Mouse (Mus musculus) embryonic facial prominence, embryonic 12.5 days (tissue): ENCODE data around the gene Clec2e. TPM values are rescaled to one million over a fixed set of nuclear protein-coding genes. Genes with fewer than 3 reads are reported as not detected.

Experiments
- ATAC-seq: fragments of 200-750 bp; cut with Nextera tagmentation; 2 replicates; pipeline ENCODE4 v1.8.0; 2017; ENCODE audit not compliant: insufficient number of reproducible peaks, insufficient read depth, low FRiP score, low TSS enrichment
- H3K27ac ChIP-seq: fragments of 300-500 bp; sonication (generic); 2 replicates; pipeline ENCODE4 v1.5.1; 2016; ENCODE audit warnings: mild to moderate bottlenecking
- H3K27me3 ChIP-seq: fragments of 300-500 bp; sonication (generic); 2 replicates; pipeline ENCODE4 v1.6.1; 2016; ENCODE audit warnings: mild to moderate bottlenecking, moderate library complexity
- H3K36me3 ChIP-seq: fragments of 300-500 bp; sonication (generic); 2 replicates; pipeline ENCODE4 v1.6.1; 2016; ENCODE audit warnings: mild to moderate bottlenecking
- H3K4me1 ChIP-seq: fragments of 300-500 bp; sonication (generic); 2 replicates; pipeline ENCODE4 v1.6.1; 2016
- H3K4me2 ChIP-seq: fragments of 300-500 bp; sonication (generic); replicated peaks from 2 replicates; pipeline ENCODE4 v1.6.1; 2016; ENCODE audit warnings: mild to moderate bottlenecking, moderate library complexity
- H3K4me3 ChIP-seq: fragments of 300-500 bp; sonication (generic); 2 replicates; pipeline ENCODE4 v1.5.1; 2016; ENCODE audit warnings: mild to moderate bottlenecking
- H3K9ac ChIP-seq: fragments of 300-500 bp; sonication (generic); 2 replicates; pipeline ENCODE4 v1.6.1; 2016; ENCODE audit warnings: mild to moderate bottlenecking, moderate library complexity
- H3K9me3 ChIP-seq: fragments of 300-500 bp; sonication (generic); 2 replicates; pipeline ENCODE4 v1.6.1; 2016; ENCODE audit warnings: mild to moderate bottlenecking, moderate library complexity
- WGBS: fragments of 180-500 bp; shearing (Covaris S2); methylation state at CpG from one replicate; pipeline ENCODE4 v1.1.7; 2016; 5-methylcytosine and 5-hydroxymethylcytosine counted together
- polyA plus RNA-seq: library from polyadenylated mRNA; unstranded; fragments of >200 nt; fragmentation: Nextera tagmentation; extraction: Ambion mirVana; gene quantifications from 2 replicates; pipeline ENCODE4 v1.2.1, GENCODE M21; 2016

The Clec2e gene
- polyA plus RNA-seq, 1 experiment from 2014 or later = not detected

DNA sequence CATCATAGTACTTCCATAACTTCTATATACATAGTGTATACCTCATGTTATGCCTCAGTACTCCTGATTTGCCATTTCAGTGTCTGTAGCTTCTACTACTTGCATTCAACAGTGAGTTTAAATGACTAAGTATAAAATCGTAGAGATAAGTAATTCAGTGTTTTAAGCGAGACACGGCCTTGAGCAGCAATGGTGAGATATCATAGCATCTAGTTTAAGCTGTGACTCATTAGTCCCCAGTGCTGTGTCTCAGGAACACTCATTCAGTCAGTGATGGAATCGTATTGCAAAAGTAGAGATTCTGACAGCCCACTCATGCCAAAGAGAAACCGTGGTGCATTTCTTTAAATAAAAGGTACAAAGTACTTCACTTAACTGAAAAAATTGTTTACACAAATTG lies 49.0 kb downstream of the Clec2e start:
- no peak overlapping the region for H3K4me3 ChIP-seq
- H3K27me3 ChIP-seq = no peaks in the 10 kb centered on the region
- no peak overlapping the region for H3K9ac ChIP-seq
- no peak overlapping the region for H3K4me2 ChIP-seq
- peaks cover 4% of the 10 kb centered on the region; the same call in 1 of the 2 replicates for H3K4me1 ChIP-seq
- no peak for ATAC-seq
- 82% methylated on average over 5 of the region's 5 CpGs for WGBS
- no peak overlapping the region for H3K27ac ChIP-seq
- H3K9me3 ChIP-seq = no peaks in the 10 kb centered on the region
- no peaks in the 10 kb centered on the region for H3K36me3 ChIP-seq

DNA sequence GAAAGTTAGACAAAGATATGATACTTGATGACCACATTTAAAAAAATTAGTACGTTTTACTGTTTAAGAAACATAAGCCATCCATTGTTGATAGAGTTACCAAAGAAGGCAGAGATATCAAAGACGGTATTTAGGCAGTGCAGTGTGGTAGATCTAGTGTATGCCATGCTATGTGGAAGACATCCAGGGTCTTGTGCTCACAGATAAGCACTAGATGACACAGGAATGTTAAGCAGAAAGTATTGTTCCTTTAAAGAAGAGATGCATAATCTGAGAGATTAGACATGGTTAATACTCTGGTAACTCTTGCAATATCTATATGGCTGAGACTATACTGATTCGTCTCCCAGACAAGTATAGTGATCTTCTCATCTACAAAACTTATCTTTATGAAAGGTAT lies 49.6 kb downstream of the Clec2e start:
- ATAC-seq = no peak
- Histone ChIP-seq H3K27ac (no peak overlapping the region), H3K9me3 (no peaks in the 10 kb centered on the region), H3K9ac (no peak overlapping the region), H3K4me3 (no peak overlapping the region), H3K4me1 (peaks cover 4% of the 10 kb centered on the region; the same call in 1 of the 2 replicates), H3K4me2 (no peak overlapping the region), H3K27me3 (no peaks in the 10 kb centered on the region), H3K36me3 (no peaks in the 10 kb centered on the region)
- 78% methylated on average over 3 of the region's 3 CpGs for WGBS

DNA sequence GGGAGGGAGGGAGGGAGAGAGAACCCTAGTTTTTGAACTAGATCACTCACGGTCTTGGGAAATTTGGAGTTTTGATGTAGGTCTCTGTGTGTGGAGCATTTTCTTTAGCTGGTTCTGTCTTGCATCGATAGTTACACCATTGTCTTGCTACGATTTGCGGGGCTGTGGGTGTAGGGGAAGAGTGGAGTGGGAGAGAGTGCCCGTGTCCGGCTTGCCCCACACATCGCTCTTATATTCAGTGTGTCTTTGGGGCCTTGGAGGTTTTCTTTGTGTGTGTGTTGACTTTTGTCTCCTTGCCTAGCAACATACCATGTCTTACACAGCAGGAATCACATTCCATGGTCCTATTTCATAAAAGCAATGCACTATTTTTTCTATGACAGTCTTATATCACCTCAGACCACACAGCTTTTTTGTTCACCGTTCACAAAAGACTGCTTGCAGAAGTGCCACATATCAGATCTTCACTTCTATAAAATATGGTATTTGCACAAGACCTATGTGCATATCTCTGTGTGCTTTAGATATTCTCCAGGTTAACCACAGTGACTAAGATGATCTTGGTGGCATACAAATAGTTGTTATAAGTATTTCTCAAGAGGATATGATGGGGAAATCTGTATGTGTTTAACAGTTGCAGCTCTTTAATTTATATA lies 51.0 kb downstream of the Clec2e start:
- 4% methylated on average over 8 of the region's 8 CpGs for WGBS
- peak overlapping the region; percentile 32 for H3K4me3 ChIP-seq

DNA sequence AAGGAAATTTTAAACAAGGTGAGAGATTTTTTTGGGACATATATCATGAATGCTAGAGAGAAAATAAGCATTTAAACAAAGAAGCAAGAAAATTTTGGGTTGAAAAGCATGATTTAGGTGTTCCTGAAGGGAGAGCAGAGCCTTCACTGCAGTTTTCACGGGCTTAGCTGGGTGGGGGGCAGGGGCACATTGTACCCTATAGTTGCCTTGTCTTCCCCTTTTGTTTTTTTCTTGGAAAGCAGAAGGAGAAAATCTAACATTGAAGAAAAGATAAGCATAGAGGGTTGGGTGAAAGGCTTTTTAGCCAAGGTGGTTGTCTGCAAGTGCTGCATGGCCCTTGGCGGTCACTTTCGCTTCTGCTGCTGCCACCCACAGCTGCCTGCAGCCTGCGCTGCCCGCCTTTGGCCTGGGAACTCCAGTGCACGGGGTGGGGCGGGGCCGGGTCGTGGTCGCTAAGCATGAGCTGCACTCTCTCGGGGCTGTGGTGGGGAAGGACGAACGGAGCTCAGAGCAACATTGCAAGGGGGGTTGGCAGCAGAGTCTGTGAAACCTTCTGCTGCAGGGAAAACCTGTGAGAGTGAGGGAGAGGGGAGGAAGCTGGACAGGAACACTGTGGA lies 51.7 kb downstream of the Clec2e start:
- Histone ChIP-seq H3K4me2 (peak overlapping the region; percentile 62), H3K9me3 (no peaks in the 10 kb centered on the region), H3K4me3 (peak overlapping the region; percentile 45), H3K36me3 (no peaks in the 10 kb centered on the region), H3K27ac (peak overlapping the region; percentile 60; the same call in 1 of the 2 replicates), H3K4me1 (peaks cover 4% of the 10 kb centered on the region; the same call in 1 of the 2 replicates), H3K27me3 (no peaks in the 10 kb centered on the region), H3K9ac (peak overlapping the region; percentile 54)
- ATAC-seq = peak; percentile 84
- WGBS = 1% methylated on average over 13 of the region's 13 CpGs

More for the DNA sequence above, 51.0 kb downstream of the Clec2e start:
- Histone ChIP-seq H3K36me3 (no peaks in the 10 kb centered on the region), H3K4me1 (peaks cover 4% of the 10 kb centered on the region; the same call in 1 of the 2 replicates), H3K27ac (no peak overlapping the region), H3K27me3 (no peaks in the 10 kb centered on the region), H3K4me2 (peak overlapping the region; percentile 62), H3K9me3 (no peaks in the 10 kb centered on the region), H3K9ac (no peak overlapping the region)
- no peak for ATAC-seq

DNA sequence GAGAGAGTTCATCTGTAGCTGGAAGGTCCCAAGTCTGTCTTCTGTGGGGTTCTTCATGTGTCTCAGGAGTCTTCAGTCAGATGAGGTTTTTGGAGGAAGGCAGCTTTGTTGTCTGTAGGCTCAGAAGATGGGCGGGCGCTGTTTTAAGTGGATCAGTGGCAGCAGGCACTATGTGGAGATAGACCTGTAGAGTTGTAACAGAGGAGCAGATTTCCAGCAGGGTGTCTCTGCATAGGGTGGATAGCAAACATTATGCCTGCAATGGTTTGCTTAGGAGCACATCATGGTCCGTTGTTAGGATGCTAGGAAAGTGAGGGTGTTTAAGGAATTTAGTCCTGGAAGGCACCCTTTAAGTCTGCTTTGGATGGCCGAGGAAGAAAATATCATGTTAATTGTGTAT lies 52.3 kb downstream of the Clec2e start:
- no peak overlapping the region for H3K9ac ChIP-seq
- H3K4me1 ChIP-seq = peaks cover 4% of the 10 kb centered on the region; the same call in 1 of the 2 replicates
- no peaks in the 10 kb centered on the region for H3K27me3 ChIP-seq
- H3K4me2 ChIP-seq = no peak overlapping the region
- ATAC-seq = no peak
- H3K36me3 ChIP-seq = no peaks in the 10 kb centered on the region
- H3K27ac ChIP-seq = no peak overlapping the region
- WGBS = 33% methylated on average over 4 of the region's 4 CpGs
- no peaks in the 10 kb centered on the region for H3K9me3 ChIP-seq
- H3K4me3 ChIP-seq = no peak overlapping the region

DNA sequence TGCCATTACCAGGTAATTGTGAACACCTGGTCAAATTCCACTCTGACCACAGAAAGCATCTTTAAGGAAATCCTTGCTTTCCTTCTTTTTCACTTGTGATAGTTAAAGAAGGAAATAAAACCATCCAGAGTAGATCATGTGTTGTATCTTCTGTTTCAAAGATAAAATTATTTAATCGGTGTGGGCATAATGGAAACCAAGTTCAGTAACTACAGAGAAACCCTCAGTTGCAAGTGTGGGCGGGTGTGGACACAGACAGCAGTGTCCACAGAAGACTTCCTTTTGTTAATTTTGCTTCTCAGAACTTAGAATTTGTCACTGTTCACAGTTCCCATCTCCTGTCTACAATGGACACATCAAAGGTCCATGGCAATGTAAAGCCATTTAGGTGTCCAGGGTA lies 55.1 kb downstream of the Clec2e start, which contains the start of gene Klrb1f:
Gene Klrb1f, plus strand, starts transcription at position 301 of the 400 bp plus-strand sequence.
- Histone ChIP-seq H3K9ac (no peak within 1 kb of the TSS), H3K27ac (no peak within 1 kb of the TSS), H3K4me2 (no peak within 1 kb of the TSS), H3K36me3 (no peaks in the 10 kb centered on the region), H3K9me3 (no peaks in the 10 kb centered on the region), H3K4me3 (no peak within 1 kb of the TSS), H3K4me1 (peaks cover 4% of the 10 kb centered on the region; the same call in 1 of the 2 replicates), H3K27me3 (no peaks in the 10 kb centered on the region)
- ATAC-seq = no peak
- WGBS = 80% methylated on average over 2 of the region's 2 CpGs

DNA sequence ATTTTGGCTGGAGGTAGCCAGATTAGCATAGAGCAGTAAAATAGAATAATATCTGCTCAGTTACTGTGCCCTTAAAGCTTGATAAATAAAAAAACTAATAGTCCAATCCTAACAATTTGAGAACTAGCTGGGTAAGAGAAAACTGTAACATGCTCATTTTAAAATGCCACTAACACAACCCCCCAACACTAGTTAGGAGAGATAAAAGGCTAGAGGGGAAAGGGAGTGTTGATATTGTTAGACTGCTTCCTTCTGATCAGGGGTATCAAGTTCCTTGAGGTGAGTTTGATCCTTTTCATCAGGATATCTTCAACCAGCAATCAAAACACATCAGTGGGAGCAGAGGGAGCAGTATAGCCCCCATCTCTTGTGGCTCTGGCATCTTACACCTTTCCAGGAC lies 58.2 kb downstream of the Clec2e start:
- Histone ChIP-seq H3K4me1 (no peaks in the 10 kb centered on the region), H3K4me3 (no peak overlapping the region), H3K27me3 (no peaks in the 10 kb centered on the region), H3K27ac (no peak overlapping the region), H3K9me3 (no peaks in the 10 kb centered on the region), H3K9ac (no peak overlapping the region), H3K4me2 (no peak overlapping the region), H3K36me3 (no peaks in the 10 kb centered on the region)
- ATAC-seq = no peak

Other genes with a start within 250 kb of the Clec2e start
- gene Clec2i, start 213.3 kb downstream of the Clec2e start, polyA plus RNA-seq = not detected in 2 replicates
- 0.79 and 1.2 TPM in 2 replicates for gene BC035044, start 209.8 kb downstream of the Clec2e start, polyA plus RNA-seq
- not detected in 2 replicates for gene Clec2g, start 166.5 kb downstream of the Clec2e start, polyA plus RNA-seq
- 0.49 TPM in 1 of 2 replicates, not detected in the other for gene Klrb1f, start 55.0 kb downstream of the Clec2e start, polyA plus RNA-seq
- gene Clec2d, start 79.7 kb upstream of the Clec2e start, polyA plus RNA-seq = 0.13 TPM in 1 of 2 replicates, not detected in the other
- gene Cd69, start 174.5 kb upstream of the Clec2e start, polyA plus RNA-seq = not detected in 2 replicates
- not detected in 2 replicates for gene 4922502D21Rik, start 230.9 kb upstream of the Clec2e start, polyA plus RNA-seq
- 0.37 and 0.95 TPM in 2 replicates for gene Clec12a, start 241.8 kb upstream of the Clec2e start, polyA plus RNA-seq